Mouse (Mus musculus) liver, embryonic 12.5 days (tissue): ENCODE results near the gene Fkbp9. TPM values are rescaled to one million over a fixed set of nuclear protein-coding genes. Genes with fewer than 3 reads are reported as not detected.

ENCODE experiments used
- ATAC-seq: fragments of 200-750 bp; cut with Nextera tagmentation; 2 replicates; pipeline ENCODE4 v1.8.0; 2017; ENCODE audit warnings: moderate number of reproducible peaks, mild to moderate bottlenecking, moderate library complexity
- H3K27ac ChIP-seq: fragments of 300-500 bp; sonication (generic); 2 replicates; pipeline ENCODE4 v1.5.1; 2016; ENCODE audit warnings: mild to moderate bottlenecking
- H3K27me3 ChIP-seq: fragments of 300-500 bp; sonication (generic); replicated peaks from 2 replicates; pipeline ENCODE4 v1.6.1; 2016; ENCODE audit warnings: mild to moderate bottlenecking, moderate library complexity
- H3K36me3 ChIP-seq: fragments of 300-500 bp; sonication (generic); 2 replicates; pipeline ENCODE4 v1.6.1; 2016; ENCODE audit warnings: mild to moderate bottlenecking, moderate library complexity
- H3K4me1 ChIP-seq: fragments of 300-500 bp; sonication (generic); 2 replicates; pipeline ENCODE4 v1.6.1; 2016
- H3K4me2 ChIP-seq: fragments of 300-500 bp; sonication (generic); 2 replicates; pipeline ENCODE4 v1.6.1; 2016; ENCODE audit warnings: mild to moderate bottlenecking, moderate library complexity
- H3K4me3 ChIP-seq: fragments of 300-500 bp; sonication (generic); 2 replicates; pipeline ENCODE4 v1.5.1; 2016; ENCODE audit warnings: mild to moderate bottlenecking, moderate library complexity
- H3K9ac ChIP-seq: fragments of 300-500 bp; sonication (generic); 2 replicates; pipeline ENCODE4 v1.6.1; 2016; ENCODE audit warnings: mild to moderate bottlenecking, moderate library complexity
- H3K9me3 ChIP-seq: fragments of 300-500 bp; sonication (generic); replicated peaks from 2 replicates; pipeline ENCODE4 v1.6.1; 2016; ENCODE audit warnings: mild to moderate bottlenecking, moderate library complexity
- WGBS: fragments of 180-500 bp; shearing (Covaris S2); methylation state at CpG from one replicate; pipeline ENCODE4 v1.1.7; 2016; ENCODE audit not compliant: insufficient replicate concordance; 5-methylcytosine and 5-hydroxymethylcytosine counted together
- polyA plus RNA-seq: library from polyadenylated mRNA; unstranded; fragments of >200 nt; fragmentation: Nextera tagmentation; extraction: Ambion mirVana; gene quantifications from 2 replicates; pipeline ENCODE4 v1.2.1, GENCODE M21; 2016

The Fkbp9 gene
- polyA plus RNA-seq, 1 experiment from 2014 or later, result 34.3 TPM

DNA sequence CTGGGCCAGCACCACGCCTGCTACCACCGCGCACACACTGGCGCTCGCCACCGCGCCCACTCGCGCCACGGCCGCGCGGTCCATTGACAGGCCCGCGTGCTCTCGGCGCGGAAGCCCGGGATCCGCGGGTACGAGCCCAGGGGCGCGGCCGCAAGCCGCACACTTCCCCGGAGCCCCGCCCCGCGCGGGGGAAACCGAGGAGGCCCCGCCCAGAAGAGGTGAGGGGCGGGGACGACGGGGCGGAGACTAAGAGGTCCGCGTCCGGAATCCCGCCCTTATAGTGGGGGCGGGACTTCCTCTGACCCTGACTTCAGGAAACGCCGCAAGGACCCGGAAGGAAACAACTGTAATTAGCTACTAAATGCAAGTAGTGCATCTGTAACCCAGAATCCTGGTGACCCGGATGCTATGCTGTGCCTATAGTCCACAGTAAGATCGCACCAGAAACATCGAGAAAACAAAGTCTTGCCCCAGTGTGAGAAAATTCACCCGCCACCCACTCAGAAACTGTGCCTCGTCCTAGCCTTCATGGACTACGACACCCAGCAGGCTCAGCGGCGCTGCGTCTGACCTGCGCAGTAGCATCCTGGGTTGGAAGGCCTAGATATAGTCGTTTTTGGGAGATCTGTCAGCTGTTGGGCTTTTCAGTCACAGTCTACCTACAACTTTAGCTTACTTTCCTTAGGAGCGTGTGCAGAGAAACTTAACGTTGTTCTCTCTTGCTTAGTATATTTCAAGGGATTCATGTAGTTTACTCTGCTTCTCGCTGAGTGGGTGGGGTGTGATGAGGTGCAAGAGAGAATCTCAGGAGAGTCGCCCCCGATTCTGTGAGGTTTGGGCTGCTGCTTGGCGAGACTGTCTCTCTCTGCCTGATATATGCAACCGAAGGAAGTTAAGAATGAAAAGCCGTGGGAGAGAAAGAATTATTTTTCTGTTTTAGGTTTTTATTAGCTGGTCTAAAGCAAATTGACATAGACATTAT lies 92.2 kb downstream of the Fkbp9 start, which contains the start of the genes Nt5c3 and Vmn1r4:
Gene Nt5c3 (minus strand): TSS at position 207 of the 982 bp plus-strand sequence.
Gene Vmn1r4 (plus strand): TSS at position 290 of the 982 bp plus-strand sequence.
- H3K4me3 ChIP-seq, result peak within 1 kb of the TSS; percentile 90
- peaks cover 39% of the 10 kb centered on the region for H3K4me1 ChIP-seq
- H3K27ac ChIP-seq, result peak within 1 kb of the TSS; percentile 91
- 0 out of 2 replicates have a peak, but pooled peaks cover 3% of the 10 kb centered on the region for H3K36me3 ChIP-seq
- no peaks in the 10 kb centered on the region for H3K27me3 ChIP-seq
- no peaks in the 10 kb centered on the region for H3K9me3 ChIP-seq
- H3K4me2 ChIP-seq, result peak within 1 kb of the TSS; percentile 89
- peak within 1 kb of the TSS; percentile 91 for H3K9ac ChIP-seq
- peak; percentile 87 for ATAC-seq
- WGBS, result 2% methylated on average over 64 of the region's 64 CpGs

Other genes starting within 250 kb of the Fkbp9 start
- 113 and 118 TPM in 2 replicates for gene Lsm5, start 127.3 kb upstream of the Fkbp9 start, polyA plus RNA-seq
- gene Avl9, start 117.2 kb upstream of the Fkbp9 start, polyA plus RNA-seq, result 5.7 and 6.2 TPM in 2 replicates
- gene Kbtbd2, start 34.2 kb upstream of the Fkbp9 start, polyA plus RNA-seq, result 23.9 and 25.3 TPM in 2 replicates
- gene Nt5c3, start 91.9 kb downstream of the Fkbp9 start, polyA plus RNA-seq, result 216 and 218 TPM in 2 replicates
- gene Vmn1r4, start 92.0 kb downstream of the Fkbp9 start, polyA plus RNA-seq, result 0.13 and 0.29 TPM in 2 replicates
- not detected in 2 replicates for gene Vmn1r5, start 138.2 kb downstream of the Fkbp9 start, polyA plus RNA-seq
- not detected in 2 replicates for gene Vmn1r6, start 165.2 kb downstream of the Fkbp9 start, polyA plus RNA-seq
- gene Vmn1r7, start 193.3 kb downstream of the Fkbp9 start, polyA plus RNA-seq, result not detected in 2 replicates
- not detected in 2 replicates for gene Vmn1r8, start 200.2 kb downstream of the Fkbp9 start, polyA plus RNA-seq
- gene Vmn1r9, start 234.7 kb downstream of the Fkbp9 start, polyA plus RNA-seq, result not detected in 2 replicates